Mouse (Mus musculus): ENCODE data around the gene Hs6st1. TPM values are rescaled to one million over a fixed set of nuclear protein-coding genes. Genes with fewer than 3 reads are reported as not detected.

The Hs6st1 gene
- polyA plus RNA-seq, 1 experiment from 2014 or later: 4.3 TPM

GRCm38 (mm10) chr1:36070190-36070589 lies 2.0 kb downstream of the Hs6st1 start:
- H3K27me3 ChIP-seq (replicated peaks; ENCODE audit: control insufficient read depth, insufficient read depth, low read length): no peaks in the 10 kb centered on the region
- peak overlapping the region; percentile 83 for H3K9ac ChIP-seq (ENCODE audit: low read depth, low read length)
- H3K9me3 ChIP-seq (ENCODE audit: control insufficient read depth, low read length): no peaks in the 10 kb centered on the region
- peaks cover 70% of the 10 kb centered on the region for H3K4me1 ChIP-seq (ENCODE audit: control insufficient read depth, insufficient read depth, low read length)
- peak overlapping the region; percentile 87 for H3K4me2 ChIP-seq (ENCODE audit: low read depth, low read length)
- H3K36me3 ChIP-seq (ENCODE audit: control insufficient read depth, insufficient read depth, low read length): no peaks in the 10 kb centered on the region
- peak overlapping the region; percentile 87 for H3K27ac ChIP-seq (ENCODE audit: low read length)
- no peak for ATAC-seq
- peak overlapping the region; percentile 80 for H3K4me3 ChIP-seq (ENCODE audit: low read length)
- WGBS: 39% methylated on average over 6 of the region's 6 CpGs

GRCm38 (mm10) chr1:36070740-36071139 lies 2.5 kb downstream of the Hs6st1 start:
- Histone ChIP-seq H3K27me3 (replicated peaks; ENCODE audit: control insufficient read depth, insufficient read depth, low read length) (no peaks in the 10 kb centered on the region), H3K9me3 (ENCODE audit: control insufficient read depth, low read length) (no peaks in the 10 kb centered on the region), H3K27ac (ENCODE audit: low read length) (peak overlapping the region; percentile 65; the same call in 1 of the 2 replicates), H3K4me3 (ENCODE audit: low read length) (peak overlapping the region; percentile 80), H3K4me1 (ENCODE audit: control insufficient read depth, insufficient read depth, low read length) (peaks cover 72% of the 10 kb centered on the region), H3K36me3 (ENCODE audit: control insufficient read depth, insufficient read depth, low read length) (no peaks in the 10 kb centered on the region), H3K9ac (ENCODE audit: low read depth, low read length) (peak overlapping the region; percentile 83), H3K4me2 (ENCODE audit: low read depth, low read length) (peak overlapping the region; percentile 87)
- no peak for ATAC-seq
- WGBS: 42% methylated on average over 3 of the region's 3 CpGs

- H3K4me1 ChIP-seq (ENCODE audit: control insufficient read depth, insufficient read depth, low read length): peaks cover 75% of the 10 kb centered on the region
- ATAC-seq: peak; percentile 13
- H3K4me3 ChIP-seq (ENCODE audit: low read length): peak overlapping the region; percentile 80
- no peaks in the 10 kb centered on the region for H3K9me3 ChIP-seq (ENCODE audit: control insufficient read depth, low read length)
- peak overlapping the region; percentile 87 for H3K4me2 ChIP-seq (ENCODE audit: low read depth, low read length)
- H3K27me3 ChIP-seq (replicated peaks; ENCODE audit: control insufficient read depth, insufficient read depth, low read length): no peaks in the 10 kb centered on the region
- peak overlapping the region; percentile 83; the same call in 1 of the 2 replicates for H3K9ac ChIP-seq (ENCODE audit: low read depth, low read length)
- 53% methylated on average over 7 of the region's 7 CpGs for WGBS
- no peaks in the 10 kb centered on the region for H3K36me3 ChIP-seq (ENCODE audit: control insufficient read depth, insufficient read depth, low read length)
- H3K27ac ChIP-seq (ENCODE audit: low read length): peak overlapping the region; percentile 65
Observed at GRCm38 (mm10) chr1:36071176-36071575, 3.0 kb downstream of the Hs6st1 start.

GRCm38 (mm10) chr1:36071611-36072010 lies 3.4 kb downstream of the Hs6st1 start:
- H3K27ac ChIP-seq (ENCODE audit: low read length): peak overlapping the region; percentile 65
- ATAC-seq: no peak
- no peaks in the 10 kb centered on the region for H3K27me3 ChIP-seq (replicated peaks; ENCODE audit: control insufficient read depth, insufficient read depth, low read length)
- peak overlapping the region; percentile 80 for H3K4me3 ChIP-seq (ENCODE audit: low read length)
- H3K4me2 ChIP-seq (ENCODE audit: low read depth, low read length): peak overlapping the region; percentile 87
- 90% methylated on average over 3 of the region's 3 CpGs for WGBS
- H3K9ac ChIP-seq (ENCODE audit: low read depth, low read length): peak overlapping the region; percentile 83; the same call in 1 of the 2 replicates
- H3K36me3 ChIP-seq (ENCODE audit: control insufficient read depth, insufficient read depth, low read length): no peaks in the 10 kb centered on the region
- H3K9me3 ChIP-seq (ENCODE audit: control insufficient read depth, low read length): no peaks in the 10 kb centered on the region
- H3K4me1 ChIP-seq (ENCODE audit: control insufficient read depth, insufficient read depth, low read length): peaks cover 79% of the 10 kb centered on the region

- H3K9ac ChIP-seq (ENCODE audit: low read depth, low read length): peak overlapping the region; percentile 34; the same call in 1 of the 2 replicates
- no peaks in the 10 kb centered on the region for H3K9me3 ChIP-seq (ENCODE audit: control insufficient read depth, low read length)
- H3K4me3 ChIP-seq (ENCODE audit: low read length): no peak overlapping the region
- peaks cover 82% of the 10 kb centered on the region for H3K4me1 ChIP-seq (ENCODE audit: control insufficient read depth, insufficient read depth, low read length)
- WGBS: 54% methylated on average over 11 of the region's 11 CpGs
- H3K4me2 ChIP-seq (ENCODE audit: low read depth, low read length): peak overlapping the region; percentile 35
- H3K27ac ChIP-seq (ENCODE audit: low read length): peak overlapping the region; percentile 82; the same call in 1 of the 2 replicates
- ATAC-seq: no peak
- H3K36me3 ChIP-seq (ENCODE audit: control insufficient read depth, insufficient read depth, low read length): no peaks in the 10 kb centered on the region
- no peaks in the 10 kb centered on the region for H3K27me3 ChIP-seq (replicated peaks; ENCODE audit: control insufficient read depth, insufficient read depth, low read length)
Observed at GRCm38 (mm10) chr1:36072588-36073556, 4.7 kb downstream of the Hs6st1 start.

GRCm38 (mm10) chr1:36073566-36073965 lies 5.4 kb downstream of the Hs6st1 start:
- H3K36me3 ChIP-seq (ENCODE audit: control insufficient read depth, insufficient read depth, low read length): no peaks in the 10 kb centered on the region
- peaks cover 88% of the 10 kb centered on the region for H3K4me1 ChIP-seq (ENCODE audit: control insufficient read depth, insufficient read depth, low read length)
- H3K9ac ChIP-seq (ENCODE audit: low read depth, low read length): peak overlapping the region; percentile 34; the same call in 1 of the 2 replicates
- ATAC-seq: no peak
- H3K4me2 ChIP-seq (ENCODE audit: low read depth, low read length): peak overlapping the region; percentile 31
- H3K9me3 ChIP-seq (ENCODE audit: control insufficient read depth, low read length): no peaks in the 10 kb centered on the region
- peak overlapping the region; percentile 82 for H3K27ac ChIP-seq (ENCODE audit: low read length)
- 82% methylated on average over 8 of the region's 8 CpGs for WGBS
- H3K27me3 ChIP-seq (replicated peaks; ENCODE audit: control insufficient read depth, insufficient read depth, low read length): no peaks in the 10 kb centered on the region
- no peak overlapping the region for H3K4me3 ChIP-seq (ENCODE audit: low read length)

- Histone ChIP-seq H3K36me3 (ENCODE audit: control insufficient read depth, insufficient read depth, low read length) (no peaks in the 10 kb centered on the region), H3K9ac (ENCODE audit: low read depth, low read length) (no peak overlapping the region), H3K27ac (ENCODE audit: low read length) (peak overlapping the region; percentile 82), H3K4me3 (ENCODE audit: low read length) (no peak overlapping the region), H3K4me1 (ENCODE audit: control insufficient read depth, insufficient read depth, low read length) (peaks cover 95% of the 10 kb centered on the region), H3K4me2 (ENCODE audit: low read depth, low read length) (peak overlapping the region; percentile 44; the same call in 1 of the 2 replicates), H3K9me3 (ENCODE audit: control insufficient read depth, low read length) (no peaks in the 10 kb centered on the region), H3K27me3 (replicated peaks; ENCODE audit: control insufficient read depth, insufficient read depth, low read length) (no peaks in the 10 kb centered on the region)
- WGBS: 94% methylated on average over 5 of the region's 5 CpGs
- ATAC-seq: no peak
Observed at GRCm38 (mm10) chr1:36074197-36074596, 6.0 kb downstream of the Hs6st1 start.

- Histone ChIP-seq H3K4me1 (ENCODE audit: control insufficient read depth, insufficient read depth, low read length) (peaks cover 95% of the 10 kb centered on the region), H3K27me3 (replicated peaks; ENCODE audit: control insufficient read depth, insufficient read depth, low read length) (no peaks in the 10 kb centered on the region), H3K4me3 (ENCODE audit: low read length) (0 out of 2 replicates have a peak overlapping the region, but pooled peaks have one; percentile 13), H3K9ac (ENCODE audit: low read depth, low read length) (0 out of 2 replicates have a peak overlapping the region, but pooled peaks have one; percentile 25), H3K36me3 (ENCODE audit: control insufficient read depth, insufficient read depth, low read length) (no peaks in the 10 kb centered on the region), H3K4me2 (ENCODE audit: low read depth, low read length) (peak overlapping the region; percentile 44), H3K9me3 (ENCODE audit: control insufficient read depth, low read length) (no peaks in the 10 kb centered on the region), H3K27ac (ENCODE audit: low read length) (peak overlapping the region; percentile 82)
- peak; percentile 71 for ATAC-seq
- 63% methylated on average over 7 of the region's 7 CpGs for WGBS
Observed at GRCm38 (mm10) chr1:36074968-36075367, 6.8 kb downstream of the Hs6st1 start.

- Histone ChIP-seq H3K4me2 (ENCODE audit: low read depth, low read length) (peak overlapping the region; percentile 28), H3K27me3 (replicated peaks; ENCODE audit: control insufficient read depth, insufficient read depth, low read length) (no peaks in the 10 kb centered on the region), H3K9ac (ENCODE audit: low read depth, low read length) (peak overlapping the region; percentile 30; the same call in 1 of the 2 replicates), H3K4me3 (ENCODE audit: low read length) (no peak overlapping the region), H3K36me3 (ENCODE audit: control insufficient read depth, insufficient read depth, low read length) (no peaks in the 10 kb centered on the region), H3K4me1 (ENCODE audit: control insufficient read depth, insufficient read depth, low read length) (peaks cover 93% of the 10 kb centered on the region), H3K9me3 (ENCODE audit: control insufficient read depth, low read length) (no peaks in the 10 kb centered on the region), H3K27ac (ENCODE audit: low read length) (peak overlapping the region; percentile 72)
- ATAC-seq: no peak
- WGBS: 63% methylated on average over 5 of the region's 5 CpGs
Observed at GRCm38 (mm10) chr1:36075652-36076051, 7.5 kb downstream of the Hs6st1 start.

All from intestine, embryonic 16.5 days (tissue).